Mouse (Mus musculus): ENCODE measurements around the gene 5730409E04Rik. TPM values are rescaled to one million over a fixed set of nuclear protein-coding genes. Genes with fewer than 3 reads are reported as not detected.

5730409E04Rik gene
- polyA plus RNA-seq, 1 experiment from 2014 or later, result 2.7 TPM

GRCm38 (mm10) chr4:126637446-126637845, 27.8 kb downstream of the 5730409E04Rik start:
- no peak overlapping the region for H3K9ac ChIP-seq (ENCODE audit: low read length)
- ATAC-seq (ENCODE audit: insufficient number of reproducible peaks, insufficient read depth, low FRiP score, low read depth), result no peak
- no peaks in the 10 kb centered on the region for H3K9me3 ChIP-seq (ENCODE audit: control insufficient read depth, low read length)
- 57% methylated on average over 4 of the region's 4 CpGs for WGBS
- no peaks in the 10 kb centered on the region; a peak in 1 of 4 replicates for H3K4me1 ChIP-seq (ENCODE audit: control insufficient read depth in 2 of 2, insufficient read depth in 2 of 2, low read length in 2 of 2)
- peaks cover 18% of the 10 kb centered on the region for H3K27me3 ChIP-seq (ENCODE audit: control insufficient read depth, insufficient read depth, low read length)
- H3K4me2 ChIP-seq (ENCODE audit: low read length), result no peak overlapping the region
- H3K36me3 ChIP-seq (ENCODE audit: control insufficient read depth, insufficient read depth, low read length), result no peaks in the 10 kb centered on the region
- no peak overlapping the region for H3K27ac ChIP-seq (replicated peaks in 1 of 2; ENCODE audit: control insufficient read depth in 1 of 2, insufficient read depth in 1 of 2, low read depth in 2 of 2, low read length in 2 of 2)
- no peak overlapping the region for H3K4me3 ChIP-seq (ENCODE audit: control insufficient read depth in 1 of 2, insufficient read depth in 1 of 2, low read depth in 1 of 2, low read length in 2 of 2)

GRCm38 (mm10) chr4:126639339-126639738, 29.7 kb downstream of the 5730409E04Rik start:
- no peaks in the 10 kb centered on the region for H3K9me3 ChIP-seq (ENCODE audit: control insufficient read depth, low read length)
- H3K36me3 ChIP-seq (ENCODE audit: control insufficient read depth, insufficient read depth, low read length), result no peaks in the 10 kb centered on the region
- H3K4me1 ChIP-seq (ENCODE audit: control insufficient read depth in 2 of 2, insufficient read depth in 2 of 2, low read length in 2 of 2), result no peaks in the 10 kb centered on the region; a peak in 1 of 4 replicates
- H3K27ac ChIP-seq (replicated peaks in 1 of 2; ENCODE audit: control insufficient read depth in 1 of 2, insufficient read depth in 1 of 2, low read depth in 2 of 2, low read length in 2 of 2), result no peak overlapping the region
- ATAC-seq (ENCODE audit: insufficient number of reproducible peaks, insufficient read depth, low FRiP score, low read depth), result no peak
- H3K4me3 ChIP-seq (ENCODE audit: control insufficient read depth in 1 of 2, insufficient read depth in 1 of 2, low read depth in 1 of 2, low read length in 2 of 2), result no peak overlapping the region
- H3K27me3 ChIP-seq (ENCODE audit: control insufficient read depth, insufficient read depth, low read length), result peaks cover 18% of the 10 kb centered on the region
- no peak overlapping the region for H3K4me2 ChIP-seq (ENCODE audit: low read length)
- WGBS, result 40% methylated on average over 7 of the region's 7 CpGs
- H3K9ac ChIP-seq (ENCODE audit: low read length), result no peak overlapping the region

DNA sequence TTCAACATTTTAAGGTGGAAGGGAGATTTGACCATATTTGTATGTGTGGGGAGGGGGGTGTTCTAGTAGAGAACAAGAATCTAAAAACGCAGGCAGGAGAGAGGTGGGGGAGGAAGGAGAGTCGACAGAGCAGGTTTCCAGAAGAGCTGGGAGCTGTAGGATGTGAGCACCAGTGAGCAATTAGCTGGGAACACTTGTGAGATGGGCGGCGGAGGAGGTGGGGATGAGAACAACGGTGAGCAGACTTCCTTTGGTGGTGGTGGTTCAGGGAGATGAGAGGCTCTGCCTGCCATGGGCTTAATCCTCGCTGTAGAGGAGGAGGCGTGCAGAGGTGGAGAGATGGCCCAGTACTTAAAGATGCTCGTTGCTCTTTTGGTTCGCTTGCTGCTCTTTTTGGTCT, 32.3 kb downstream of the 5730409E04Rik start:
- H3K9me3 ChIP-seq (ENCODE audit: control insufficient read depth, low read length), result no peaks in the 10 kb centered on the region
- no peak overlapping the region for H3K4me2 ChIP-seq (ENCODE audit: low read length)
- no peak overlapping the region for H3K4me3 ChIP-seq (ENCODE audit: control insufficient read depth in 1 of 2, insufficient read depth in 1 of 2, low read depth in 1 of 2, low read length in 2 of 2)
- no peak for ATAC-seq (ENCODE audit: insufficient number of reproducible peaks, insufficient read depth, low FRiP score, low read depth)
- no peaks in the 10 kb centered on the region for H3K36me3 ChIP-seq (ENCODE audit: control insufficient read depth, insufficient read depth, low read length)
- WGBS, result 39% methylated on average over 9 of the region's 9 CpGs
- peaks cover 13% of the 10 kb centered on the region; the same call in 1 of the 2 replicates for H3K27me3 ChIP-seq (ENCODE audit: control insufficient read depth, insufficient read depth, low read length)
- no peaks in the 10 kb centered on the region for H3K4me1 ChIP-seq (ENCODE audit: control insufficient read depth in 2 of 2, insufficient read depth in 2 of 2, low read length in 2 of 2)
- no peak overlapping the region for H3K9ac ChIP-seq (ENCODE audit: low read length)
- H3K27ac ChIP-seq (replicated peaks in 1 of 2; ENCODE audit: control insufficient read depth in 1 of 2, insufficient read depth in 1 of 2, low read depth in 2 of 2, low read length in 2 of 2), result no peak overlapping the region

DNA sequence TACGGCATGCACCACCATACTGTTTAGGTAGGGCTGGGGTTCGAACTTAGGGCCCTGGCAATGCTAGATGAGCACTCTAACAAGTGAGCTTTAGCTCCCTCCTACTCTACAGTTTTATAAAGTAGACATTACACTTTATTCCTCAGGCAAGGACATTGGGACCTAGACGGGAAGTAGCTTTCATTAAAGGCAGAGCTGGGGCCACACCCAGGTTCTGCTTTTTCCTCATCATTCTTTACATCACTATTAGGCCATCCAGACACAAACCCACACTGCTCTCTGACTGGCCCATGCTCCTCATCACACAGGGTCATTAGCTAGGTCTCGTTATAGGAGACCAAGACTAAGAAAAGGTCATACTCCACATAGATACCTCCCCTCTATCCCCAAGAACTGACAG, 34.2 kb downstream of the 5730409E04Rik start:
- no peak overlapping the region for H3K4me3 ChIP-seq (ENCODE audit: control insufficient read depth in 1 of 2, insufficient read depth in 1 of 2, low read depth in 1 of 2, low read length in 2 of 2)
- H3K9me3 ChIP-seq (ENCODE audit: control insufficient read depth, low read length), result no peaks in the 10 kb centered on the region
- no peaks in the 10 kb centered on the region for H3K4me1 ChIP-seq (ENCODE audit: control insufficient read depth in 2 of 2, insufficient read depth in 2 of 2, low read length in 2 of 2)
- no peaks in the 10 kb centered on the region for H3K36me3 ChIP-seq (ENCODE audit: control insufficient read depth, insufficient read depth, low read length)
- H3K27ac ChIP-seq (replicated peaks in 1 of 2; ENCODE audit: control insufficient read depth in 1 of 2, insufficient read depth in 1 of 2, low read depth in 2 of 2, low read length in 2 of 2), result no peak overlapping the region
- H3K9ac ChIP-seq (ENCODE audit: low read length), result no peak overlapping the region
- H3K4me2 ChIP-seq (ENCODE audit: low read length), result no peak overlapping the region
- ATAC-seq (ENCODE audit: insufficient number of reproducible peaks, insufficient read depth, low FRiP score, low read depth), result no peak
- 61% methylated on average over 4 of the region's 4 CpGs for WGBS
- H3K27me3 ChIP-seq (ENCODE audit: control insufficient read depth, insufficient read depth, low read length), result peaks cover 17% of the 10 kb centered on the region; the same call in 1 of the 2 replicates

GRCm38 (mm10) chr4:126644333-126644963, 34.8 kb downstream of the 5730409E04Rik start:
- Histone ChIP-seq H3K36me3 (ENCODE audit: control insufficient read depth, insufficient read depth, low read length) (no peaks in the 10 kb centered on the region), H3K4me2 (ENCODE audit: low read length) (no peak overlapping the region)
- WGBS, result 79% methylated on average over 10 of the region's 10 CpGs

GRCm38 (mm10) chr4:126647996-126648910, 38.6 kb downstream of the 5730409E04Rik start:
- Histone ChIP-seq H3K27me3 (ENCODE audit: control insufficient read depth, insufficient read depth, low read length) (peaks cover 12% of the 10 kb centered on the region; the same call in 1 of the 2 replicates), H3K4me3 (ENCODE audit: control insufficient read depth in 1 of 2, insufficient read depth in 1 of 2, low read depth in 1 of 2, low read length in 2 of 2) (no peak overlapping the region), H3K4me2 (ENCODE audit: low read length) (no peak overlapping the region), H3K9me3 (ENCODE audit: control insufficient read depth, low read length) (no peaks in the 10 kb centered on the region), H3K9ac (ENCODE audit: low read length) (no peak overlapping the region), H3K27ac (replicated peaks in 1 of 2; ENCODE audit: control insufficient read depth in 1 of 2, insufficient read depth in 1 of 2, low read depth in 2 of 2, low read length in 2 of 2) (no peak overlapping the region), H3K4me1 (ENCODE audit: control insufficient read depth in 2 of 2, insufficient read depth in 2 of 2, low read length in 2 of 2) (no peaks in the 10 kb centered on the region), H3K36me3 (ENCODE audit: control insufficient read depth, insufficient read depth, low read length) (no peaks in the 10 kb centered on the region)
- ATAC-seq (ENCODE audit: insufficient number of reproducible peaks, insufficient read depth, low FRiP score, low read depth), result no peak
- WGBS, result 58% methylated on average over 24 of the region's 24 CpGs

More at GRCm38 (mm10) chr4:126644333-126644963, 34.8 kb downstream of the 5730409E04Rik start:
- peaks cover 12% of the 10 kb centered on the region; the same call in 1 of the 2 replicates for H3K27me3 ChIP-seq (ENCODE audit: control insufficient read depth, insufficient read depth, low read length)
- H3K27ac ChIP-seq (replicated peaks in 1 of 2; ENCODE audit: control insufficient read depth in 1 of 2, insufficient read depth in 1 of 2, low read depth in 2 of 2, low read length in 2 of 2), result no peak overlapping the region
- no peaks in the 10 kb centered on the region for H3K9me3 ChIP-seq (ENCODE audit: control insufficient read depth, low read length)
- H3K4me1 ChIP-seq (ENCODE audit: control insufficient read depth in 2 of 2, insufficient read depth in 2 of 2, low read length in 2 of 2), result no peaks in the 10 kb centered on the region
- ATAC-seq (ENCODE audit: insufficient number of reproducible peaks, insufficient read depth, low FRiP score, low read depth), result no peak
- no peak overlapping the region for H3K9ac ChIP-seq (ENCODE audit: low read length)
- no peak overlapping the region for H3K4me3 ChIP-seq (ENCODE audit: control insufficient read depth in 1 of 2, insufficient read depth in 1 of 2, low read depth in 1 of 2, low read length in 2 of 2)

DNA sequence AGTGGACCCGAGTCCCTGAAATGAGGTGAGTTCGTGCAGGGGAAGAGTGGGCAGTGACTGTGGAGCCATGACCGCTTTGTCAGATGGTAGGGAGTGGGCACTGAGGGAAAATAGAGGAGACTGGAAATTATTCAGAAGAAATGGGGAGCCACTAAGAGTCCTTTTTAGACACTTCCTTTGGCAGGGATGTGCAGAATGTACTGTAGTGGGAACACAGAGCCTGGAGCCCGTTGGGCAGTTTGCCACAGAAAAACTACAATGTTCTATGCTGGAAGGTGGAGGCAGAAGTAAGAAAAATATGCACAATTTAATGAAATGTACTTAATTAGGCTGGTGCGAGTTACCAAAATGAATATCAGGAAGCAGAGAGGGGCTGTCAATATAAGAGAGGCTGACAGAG, 43.5 kb downstream of the 5730409E04Rik start:
- Histone ChIP-seq H3K4me3 (ENCODE audit: control insufficient read depth in 1 of 2, insufficient read depth in 1 of 2, low read depth in 1 of 2, low read length in 2 of 2) (no peak overlapping the region), H3K9ac (ENCODE audit: low read length) (no peak overlapping the region), H3K36me3 (ENCODE audit: control insufficient read depth, insufficient read depth, low read length) (no peaks in the 10 kb centered on the region), H3K27ac (replicated peaks in 1 of 2; ENCODE audit: control insufficient read depth in 1 of 2, insufficient read depth in 1 of 2, low read depth in 2 of 2, low read length in 2 of 2) (no peak overlapping the region), H3K4me2 (ENCODE audit: low read length) (no peak overlapping the region), H3K9me3 (ENCODE audit: control insufficient read depth, low read length) (no peaks in the 10 kb centered on the region), H3K4me1 (ENCODE audit: control insufficient read depth in 2 of 2, insufficient read depth in 2 of 2, low read length in 2 of 2) (no peaks in the 10 kb centered on the region), H3K27me3 (ENCODE audit: control insufficient read depth, insufficient read depth, low read length) (peaks cover 3% of the 10 kb centered on the region; the same call in 1 of the 2 replicates)
- no peak for ATAC-seq (ENCODE audit: insufficient number of reproducible peaks, insufficient read depth, low FRiP score, low read depth)
- WGBS, result 76% methylated on average over 5 of the region's 5 CpGs
